Mouse (Mus musculus) urinary bladder, postnatal 4 days (tissue): ENCODE measurements around the gene Prokr1.
A peak's percentile ranks its signal among the peaks of the same experiment; 100 is the strongest.
"Not testable (repeated sequence)": the region's sequence is repeated elsewhere in the genome, so short reads cannot be mapped to it uniquely, and the experiment has no call there.

Source experiments
- DNase-seq, 2 experiments: peaks; one replicate each; pipeline ENCODE4 v3.0.0; 2021 to 2022; ENCODE audit warnings: low spot score in 2 of 2

Gene Prokr1

GRCm38 (mm10) chr6:87571863-87572262 lies 18.7 kb downstream of the Prokr1 start:
- not testable (repeated sequence) for DNase-seq

GRCm38 (mm10) chr6:87567686-87568593 lies 22.6 kb downstream of the Prokr1 start:
- DNase-seq: no peak

GRCm38 (mm10) chr6:87565166-87565565 lies 25.4 kb downstream of the Prokr1 start:
- DNase-seq: no peak

GRCm38 (mm10) chr6:87564356-87564755 lies 26.2 kb downstream of the Prokr1 start:
- DNase-seq: no peak

GRCm38 (mm10) chr6:87553724-87554123 lies 36.8 kb downstream of the Prokr1 start:
- peak in 1 of 2 experiments; percentile 7 for DNase-seq

GRCm38 (mm10) chr6:87552054-87552807 lies 38.3 kb downstream of the Prokr1 start:
- DNase-seq: peak in 1 of 2 experiments; percentile 12

GRCm38 (mm10) chr6:87547836-87548235 lies 42.7 kb downstream of the Prokr1 start:
- no peak for DNase-seq

GRCm38 (mm10) chr6:87547431-87547830 lies 43.1 kb downstream of the Prokr1 start:
- DNase-seq: peak in 1 of 2 experiments; percentile 11

GRCm38 (mm10) chr6:87545331-87546217 lies 45.0 kb downstream of the Prokr1 start:
- no peak for DNase-seq

GRCm38 (mm10) chr6:87542027-87542426 lies 48.5 kb downstream of the Prokr1 start:
- no peak for DNase-seq

- no peak for DNase-seq
These were observed 49.4 kb downstream of the Prokr1 start for GRCm38 (mm10) chr6:87541171-87541571.

- no peak for DNase-seq
These were observed 51.9 kb downstream of the Prokr1 start for GRCm38 (mm10) chr6:87538376-87539270.

GRCm38 (mm10) chr6:87537678-87538077 lies 52.9 kb downstream of the Prokr1 start:
- DNase-seq: no peak

GRCm38 (mm10) chr6:87536270-87536669 lies 54.3 kb downstream of the Prokr1 start:
- DNase-seq: no peak

- DNase-seq: no peak
These were observed 54.9 kb downstream of the Prokr1 start for GRCm38 (mm10) chr6:87535651-87536050.

- no peak for DNase-seq
These were observed 55.5 kb downstream of the Prokr1 start for GRCm38 (mm10) chr6:87534855-87535575.

GRCm38 (mm10) chr6:87532953-87533710 lies 57.4 kb downstream of the Prokr1 start, which contains the start of gene Arhgap25:
Arhgap25 (minus strand) TSS chr6:87533259.
- DNase-seq: no peak

GRCm38 (mm10) chr6:87531456-87532015 lies 59.0 kb downstream of the Prokr1 start:
- DNase-seq: no peak

GRCm38 (mm10) chr6:87530386-87530785 lies 60.2 kb downstream of the Prokr1 start:
- no peak for DNase-seq
